In genomic region chrX:52644393-52644792, GRCm38 (mm10) we compare ENCODE assay signal across 19 mouse cellular contexts. TPM values are rescaled to one million over a fixed set of nuclear protein-coding genes. Genes with fewer than 3 reads are reported as not detected.
DNase-seq lines count a peak whose midpoint lies in the region; ATAC-seq and TF ChIP-seq lines count a peak whose summit lies in the region.
"Had no signal": no experiment of that assay in that cellular context is flagged by ENCODE, and none has a peak within 500 bp of the region (broad histone marks: within the 10 kb centered on the region; RNA-seq: fewer than 3 reads in every experiment).

No protein-coding gene starts in this region.

- H3K9ac ChIP-seq in hindbrain, embryonic 13.5 days: no peak overlapping the region
- no peak overlapping the region for H3K9ac ChIP-seq in lung, embryonic 16.5 days (ENCODE audit: low read length)
- no peak overlapping the region for H3K9ac ChIP-seq in lung, postnatal 0 days (replicated peaks; ENCODE audit: low read depth)
- H3K9ac ChIP-seq: forebrain, embryonic 12.5 days; liver, embryonic 13.5 days; neural tube, embryonic 12.5 days had no signal

- no peaks in the 10 kb centered on the region for H3K27me3 ChIP-seq in hindbrain, embryonic 10.5 days (ENCODE audit: insufficient read depth, poor library complexity, severe bottlenecking)
- H3K27me3 ChIP-seq in hindbrain, embryonic 13.5 days: no peaks in the 10 kb centered on the region
- no peaks in the 10 kb centered on the region for H3K27me3 ChIP-seq in lung, embryonic 16.5 days (ENCODE audit: control insufficient read depth, insufficient read depth, low read depth, low read length)
- H3K27me3 ChIP-seq in lung, postnatal 0 days (replicated peaks; ENCODE audit: insufficient read depth, low read length): no peaks in the 10 kb centered on the region
- H3K27me3 ChIP-seq: liver, embryonic 13.5 days; neural tube, embryonic 12.5 days had no signal

- H3K36me3 ChIP-seq in hindbrain, embryonic 10.5 days: no peaks in the 10 kb centered on the region
- H3K36me3 ChIP-seq in hindbrain, embryonic 13.5 days: no peaks in the 10 kb centered on the region
- H3K36me3 ChIP-seq in lung, embryonic 16.5 days (ENCODE audit: control insufficient read depth, insufficient read depth, low read length): no peaks in the 10 kb centered on the region
- no peaks in the 10 kb centered on the region for H3K36me3 ChIP-seq in lung, postnatal 0 days (ENCODE audit: insufficient read depth, low read length)
- H3K36me3 ChIP-seq: forebrain, embryonic 12.5 days; liver, embryonic 13.5 days; midbrain, embryonic 10.5 days; neural tube, embryonic 12.5 days had no signal

- no peak for TF ChIP-seq EP300 in lung, postnatal 0 days (IDR thresholded peaks at IDR 0.05)

- WGBS in hindbrain, embryonic 10.5 days: 60% methylated on average over 7 of the region's 7 CpGs
- 70% methylated on average over 7 of the region's 7 CpGs for WGBS in hindbrain, embryonic 13.5 days
- WGBS in lung, embryonic 16.5 days: 33% methylated on average over 7 of the region's 7 CpGs
- 27% methylated on average over 7 of the region's 7 CpGs for WGBS in lung, postnatal 0 days

- H3K4me3 ChIP-seq in hindbrain, embryonic 10.5 days: no peak overlapping the region
- no peak overlapping the region for H3K4me3 ChIP-seq in hindbrain, embryonic 13.5 days
- H3K4me3 ChIP-seq in lung, embryonic 16.5 days (ENCODE audit: low read length): no peak overlapping the region
- H3K4me3 ChIP-seq in lung, postnatal 0 days (ENCODE audit: low read depth, low read length): no peak overlapping the region
- H3K4me3 ChIP-seq: forebrain, embryonic 12.5 days; liver, embryonic 13.5 days; midbrain, embryonic 10.5 days; neural tube, embryonic 12.5 days had no signal

- no peaks in the 10 kb centered on the region for H3K9me3 ChIP-seq in hindbrain, embryonic 10.5 days
- no peaks in the 10 kb centered on the region for H3K9me3 ChIP-seq in hindbrain, embryonic 13.5 days
- no peaks in the 10 kb centered on the region for H3K9me3 ChIP-seq in lung, embryonic 16.5 days (ENCODE audit: control insufficient read depth, low read length)
- H3K9me3 ChIP-seq in lung, postnatal 0 days (ENCODE audit: low read length): no peaks in the 10 kb centered on the region
- H3K9me3 ChIP-seq: forebrain, embryonic 12.5 days; liver, embryonic 13.5 days; midbrain, embryonic 10.5 days; neural tube, embryonic 12.5 days had no signal

- H3K4me1 ChIP-seq in hindbrain, embryonic 10.5 days (replicated peaks): peaks cover 24% of the 10 kb centered on the region
- peaks cover 5% of the 10 kb centered on the region for H3K4me1 ChIP-seq in hindbrain, embryonic 13.5 days (replicated peaks)
- H3K4me1 ChIP-seq in lung, embryonic 16.5 days (replicated peaks; ENCODE audit: control insufficient read depth, insufficient read depth, low read length): no peaks in the 10 kb centered on the region
- no peaks in the 10 kb centered on the region for H3K4me1 ChIP-seq in lung, postnatal 0 days (ENCODE audit: insufficient read depth, low read depth, low read length)
- H3K4me1 ChIP-seq: liver, embryonic 13.5 days; neural tube, embryonic 12.5 days had no signal

- TF ChIP-seq CTCF in lung, postnatal 0 days (IDR thresholded peaks at IDR 0.05): no peak

- DNase-seq in hindbrain, embryonic 10.5 days (ENCODE audit: low spot score): no peak
- no peak for DNase-seq in lung, postnatal 0 days (ENCODE audit: low spot score)
- no peak for DNase-seq in left cerebral cortex, adult 11 months (ENCODE audit: low spot score)
- DNase-seq in layer of hippocampus, adult 9-10 months (ENCODE audit: low spot score): no peak
- DNase-seq: adrenal gland, postnatal 36 days; cerebellum, adult 11-12 months; cerebellum, postnatal 14 days; gastrocnemius, postnatal 10 days; kidney, adult 9 months; layer of hippocampus, postnatal 36 days; liver, embryonic 13.5 days had no signal

- H3K4me2 ChIP-seq in hindbrain, embryonic 13.5 days: no peak overlapping the region
- no peak overlapping the region for H3K4me2 ChIP-seq in lung, embryonic 16.5 days (ENCODE audit: low read depth, low read length)
- H3K4me2 ChIP-seq in lung, postnatal 0 days (replicated peaks; ENCODE audit: low read depth, low read length): no peak overlapping the region
- H3K4me2 ChIP-seq: forebrain, embryonic 12.5 days; liver, embryonic 13.5 days; neural tube, embryonic 12.5 days had no signal

- no peak for ATAC-seq in hindbrain, embryonic 13.5 days (ENCODE audit: low FRiP score)
- peak; percentile 43 for ATAC-seq in lung, embryonic 16.5 days (ENCODE audit: low read depth)
- no peak for ATAC-seq in lung, postnatal 0 days
- peak; percentile 69 to 82; a peak in 3 of 4 replicates for ATAC-seq in hematopoietic stem cell, adult 5-6 weeks (replicated peaks in 1 of 2; ENCODE audit: insufficient read depth in 1 of 2, low FRiP score in 2 of 2, low TSS enrichment in 1 of 2, low read depth in 1 of 2, poor library complexity in 2 of 2, severe bottlenecking in 2 of 2)
- peak; percentile 84 for ATAC-seq in megakaryocyte, adult 5-6 weeks (ENCODE audit: poor library complexity, severe bottlenecking)

- 0 out of 2 replicates have a peak overlapping the region, but pooled peaks have one; percentile 23 for H3K27ac ChIP-seq in hindbrain, embryonic 10.5 days
- H3K27ac ChIP-seq in hindbrain, embryonic 13.5 days: no peak overlapping the region
- H3K27ac ChIP-seq in lung, embryonic 16.5 days (ENCODE audit: low read length): peak overlapping the region; percentile 74
- no peak overlapping the region for H3K27ac ChIP-seq in lung, postnatal 0 days (ENCODE audit: low read length)
- H3K27ac ChIP-seq: forebrain, embryonic 12.5 days; liver, embryonic 13.5 days; midbrain, embryonic 10.5 days; neural tube, embryonic 12.5 days had no signal

RNA-seq across cellular contexts. Expression of gene Gpc3, which starts 30.6 kb away (rescaled TPM):
- polyA plus RNA-seq in hindbrain, embryonic 10.5 days (2016; fragmentation: Nextera tagmentation; extraction: Ambion mirVana): 271 and 295 TPM in 2 replicates
- polyA plus RNA-seq in hindbrain, embryonic 13.5 days (2015; fragmentation: Nextera tagmentation; extraction: Ambion mirVana): 109 and 110 TPM in 2 replicates
- 452 and 477 TPM in 2 replicates for polyA plus RNA-seq in lung, embryonic 16.5 days (2015; fragmentation: Nextera tagmentation; extraction: Ambion mirVana)
- polyA plus RNA-seq in lung, postnatal 0 days (2015; fragmentation: Nextera tagmentation; extraction: Ambion mirVana): 294 and 318 TPM in 2 replicates
- 1.5 and 1.8 TPM in 2 replicates for total RNA-seq in hematopoietic stem cell, adult 5-6 weeks (2017)
- total RNA-seq in megakaryocyte, adult 5-6 weeks (2015): 0.39 TPM in 1 of 2 replicates, not detected in the other
- total RNA-seq in megakaryocyte, adult 5-6 weeks (2017): 0.11 and 0.77 TPM in 2 replicates
- total RNA-seq: MEL had no signal

Comparison
In these comparisons a context has a peak if more than half of its experiments do, and no peak if none do; other contexts are left out.
1. H3K27ac ChIP-seq: peak in hindbrain, embryonic 10.5 days (single experiment) and lung, embryonic 16.5 days (single experiment); none in hindbrain, embryonic 13.5 days (single experiment) and lung, postnatal 0 days (single experiment).
2. ATAC-seq: peak in lung, embryonic 16.5 days (single experiment), hematopoietic stem cell, adult 5-6 weeks (2 of 2) and megakaryocyte, adult 5-6 weeks (single experiment); none in hindbrain, embryonic 13.5 days (single experiment) and lung, postnatal 0 days (single experiment).